Comparison of ENCODE assay signal across 8 mouse cellular contexts in the genomic region with DNA sequence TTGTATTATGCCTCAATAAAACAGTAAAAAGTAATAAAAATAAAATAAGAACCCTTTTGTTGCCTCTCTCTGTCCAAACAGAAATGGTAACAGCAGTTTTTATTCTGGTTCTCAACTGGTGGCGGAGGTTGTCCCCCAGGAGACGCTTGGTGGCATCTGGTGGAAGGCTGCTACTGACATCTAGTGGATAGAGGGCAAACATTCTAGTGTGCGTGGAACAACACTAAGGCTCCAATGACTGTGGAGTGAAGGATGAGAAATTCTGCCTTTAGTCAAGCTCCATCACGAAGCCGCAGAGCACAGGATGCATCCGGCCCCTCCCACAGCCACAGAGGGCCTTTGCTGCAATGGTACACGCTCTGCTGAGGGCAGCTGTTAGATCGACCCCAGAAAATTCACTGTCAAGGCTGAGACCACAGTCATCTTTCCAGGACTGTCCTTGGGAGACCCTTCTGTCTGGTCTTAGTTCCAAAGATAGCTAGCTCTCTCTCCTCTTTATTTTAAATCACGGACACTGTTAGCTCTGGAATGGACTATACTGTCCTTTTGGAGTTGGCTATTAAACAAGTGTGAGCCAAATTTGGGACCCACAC. TPM values are rescaled to one million over a fixed set of nuclear protein-coding genes. Genes with fewer than 3 reads are reported as not detected.
DNase-seq lines count a peak whose midpoint lies in the region; ATAC-seq and TF ChIP-seq lines count a peak whose summit lies in the region.

No protein-coding gene starts in this region.

- no peaks in the 10 kb centered on the region for H3K4me1 ChIP-seq in forebrain, embryonic 16.5 days (replicated peaks; ENCODE audit: control insufficient read depth, insufficient read depth, low read length)
- no peaks in the 10 kb centered on the region for H3K4me1 ChIP-seq in hindbrain, postnatal 0 days (ENCODE audit: insufficient read depth, low read length)
- H3K4me1 ChIP-seq in small intestine, adult 2 months (ENCODE audit: control insufficient read depth, insufficient read depth, insufficient read length, low read length), result no peaks in the 10 kb centered on the region

- H3K4me2 ChIP-seq in forebrain, embryonic 16.5 days (ENCODE audit: low read length), result no peak overlapping the region
- no peak overlapping the region for H3K4me2 ChIP-seq in hindbrain, postnatal 0 days (ENCODE audit: low read depth, low read length)

- no peak for TF ChIP-seq POLR2A in small intestine, adult 2 months (IDR thresholded peaks at IDR 0.05; ENCODE audit: low read depth, low read length)

- H3K9me3 ChIP-seq in forebrain, embryonic 16.5 days (ENCODE audit: control insufficient read depth, low read length), result no peaks in the 10 kb centered on the region
- no peaks in the 10 kb centered on the region for H3K9me3 ChIP-seq in hindbrain, postnatal 0 days (ENCODE audit: low read length)

- H3K9ac ChIP-seq in forebrain, embryonic 16.5 days (replicated peaks; ENCODE audit: low read depth, low read length), result 0 out of 2 replicates have a peak overlapping the region, but pooled peaks have one; percentile 22
- H3K9ac ChIP-seq in hindbrain, postnatal 0 days (replicated peaks; ENCODE audit: low read length), result no peak overlapping the region

- intact Hi-C loops in heart, postnatal 25 days (cut with DNase I), result loop anchor here (5.0 to 10.0 kb wide), 2 partner anchors 65 to 133 kb away; no protein-coding TSS in a partner anchor

- no peaks in the 10 kb centered on the region for H3K36me3 ChIP-seq in forebrain, embryonic 16.5 days (ENCODE audit: control insufficient read depth, insufficient read depth)
- H3K36me3 ChIP-seq in hindbrain, postnatal 0 days (ENCODE audit: insufficient read depth, low read length), result no peaks in the 10 kb centered on the region
- no peaks in the 10 kb centered on the region for H3K36me3 ChIP-seq in small intestine, adult 2 months (ENCODE audit: control insufficient read depth, insufficient read depth, low read length)

- WGBS in forebrain, embryonic 16.5 days, result 30% methylated on average over 9 of the region's 9 CpGs
- 17% methylated on average over 9 of the region's 9 CpGs for WGBS in hindbrain, postnatal 0 days
- WGBS in small intestine, adult 2 months, result 19% methylated on average over 9 of the region's 9 CpGs

- peak; percentile 91 for TF ChIP-seq CTCF in hindbrain, postnatal 0 days (IDR thresholded peaks at IDR 0.05; ENCODE audit: low read depth)
- peak; percentile 80; the same call in 1 of the 2 replicates for TF ChIP-seq CTCF in small intestine, adult 2 months (IDR thresholded peaks at IDR 0.05; ENCODE audit: extremely low read depth, insufficient read length, insufficient replicate concordance, low read depth, low read length)

- ATAC-seq in forebrain, embryonic 16.5 days, result peak; percentile 87
- ATAC-seq in hindbrain, postnatal 0 days, result peak; percentile 87

- H3K27me3 ChIP-seq in forebrain, embryonic 16.5 days (replicated peaks; ENCODE audit: control insufficient read depth, insufficient read depth, low read length), result no peaks in the 10 kb centered on the region
- H3K27me3 ChIP-seq in hindbrain, postnatal 0 days (ENCODE audit: insufficient read depth, low read length), result no peaks in the 10 kb centered on the region
- H3K27me3 ChIP-seq in small intestine, adult 2 months (ENCODE audit: control insufficient read depth, insufficient read depth, low read length), result no peaks in the 10 kb centered on the region

- peak; percentile 51 to 59 for DNase-seq in heart, adult 18-20 months
- DNase-seq in heart, postnatal 25 days (ENCODE audit: low spot score), result no peak
- DNase-seq in cerebellum, adult 11 months, result peak; percentile 48
- DNase-seq in hindbrain, postnatal 0 days (ENCODE audit: low spot score), result peak; percentile 87
- DNase-seq in left cerebral cortex, adult 18-20 months (ENCODE audit: low spot score in 2 of 2), result peak; percentile 39 to 60
- peak; percentile 60 for DNase-seq in mesoderm, embryonic 11.5 days (ENCODE audit: low read depth, low spot score)

- no peak overlapping the region for H3K27ac ChIP-seq in forebrain, embryonic 16.5 days (ENCODE audit: low read length)
- no peak overlapping the region for H3K27ac ChIP-seq in hindbrain, postnatal 0 days
- no peak overlapping the region for H3K27ac ChIP-seq in small intestine, adult 2 months (ENCODE audit: insufficient read depth, low read depth, low read length)

- H3K4me3 ChIP-seq in forebrain, embryonic 16.5 days (replicated peaks; ENCODE audit: low read length), result no peak overlapping the region
- H3K4me3 ChIP-seq in hindbrain, postnatal 0 days (ENCODE audit: low read length), result no peak overlapping the region
- no peak overlapping the region for H3K4me3 ChIP-seq in small intestine, adult 2 months (ENCODE audit: low read depth, low read length)

RNA-seq across cellular contexts. Expression of a gene that starts 11.6 kb away (rescaled TPM):
- total RNA-seq in heart, adult 18-20 months (2021), result not detected
- not detected for total RNA-seq in heart, postnatal 25 days (2021)
- polyA plus RNA-seq in forebrain, embryonic 16.5 days (2015; fragmentation: Nextera tagmentation; extraction: Ambion mirVana), result not detected in 2 replicates
- total RNA-seq in hindbrain, postnatal 0 days (2014; rRNA removed), result not detected in 2 replicates
- polyA plus RNA-seq in hindbrain, postnatal 0 days (2015; fragmentation: Nextera tagmentation; extraction: Ambion mirVana), result not detected in 2 replicates
- total RNA-seq in left cerebral cortex, adult 18-20 months (2021), result not detected
- not detected in 2 replicates for polyA plus RNA-seq in small intestine, adult 2 months (2012; rRNA removed)

RNA-seq across cellular contexts. Expression of a gene that starts 16.8 kb away (rescaled TPM):
- total RNA-seq in heart, adult 18-20 months (2021), result not detected
- not detected for total RNA-seq in heart, postnatal 25 days (2021)
- polyA plus RNA-seq in forebrain, embryonic 16.5 days (2015; fragmentation: Nextera tagmentation; extraction: Ambion mirVana), result not detected in 2 replicates
- total RNA-seq in hindbrain, postnatal 0 days (2014; rRNA removed), result not detected in 2 replicates
- not detected in 2 replicates for polyA plus RNA-seq in hindbrain, postnatal 0 days (2015; fragmentation: Nextera tagmentation; extraction: Ambion mirVana)
- total RNA-seq in left cerebral cortex, adult 18-20 months (2021), result not detected
- 27.6 and 32.2 TPM in 2 replicates for polyA plus RNA-seq in small intestine, adult 2 months (2012; rRNA removed)

RNA-seq across cellular contexts. Expression of a gene that starts 33.0 kb away (rescaled TPM):
- total RNA-seq in heart, adult 18-20 months (2021), result not detected
- not detected for total RNA-seq in heart, postnatal 25 days (2021)
- not detected in 2 replicates for polyA plus RNA-seq in forebrain, embryonic 16.5 days (2015; fragmentation: Nextera tagmentation; extraction: Ambion mirVana)
- not detected in 2 replicates for total RNA-seq in hindbrain, postnatal 0 days (2014; rRNA removed)
- not detected in 2 replicates for polyA plus RNA-seq in hindbrain, postnatal 0 days (2015; fragmentation: Nextera tagmentation; extraction: Ambion mirVana)
- total RNA-seq in left cerebral cortex, adult 18-20 months (2021), result not detected
- not detected in 2 replicates for polyA plus RNA-seq in small intestine, adult 2 months (2012; rRNA removed)

RNA-seq across cellular contexts. Expression of a gene that starts 44.0 kb away (rescaled TPM):
- total RNA-seq in heart, adult 18-20 months (2021), result 100 to 1,000 TPM; 144 to 148 TPM
- 100 to 1,000 TPM; 165 to 176 TPM for total RNA-seq in heart, postnatal 25 days (2021)
- 3.1 and 3.4 TPM in 2 replicates for polyA plus RNA-seq in forebrain, embryonic 16.5 days (2015; fragmentation: Nextera tagmentation; extraction: Ambion mirVana)
- total RNA-seq in hindbrain, postnatal 0 days (2014; rRNA removed), result 29.0 and 30.6 TPM in 2 replicates
- polyA plus RNA-seq in hindbrain, postnatal 0 days (2015; fragmentation: Nextera tagmentation; extraction: Ambion mirVana), result 15.1 and 16.9 TPM in 2 replicates
- 10 to 100 TPM; 13.5 TPM for total RNA-seq in left cerebral cortex, adult 18-20 months (2021)
- 8.4 and 14.6 TPM in 2 replicates for polyA plus RNA-seq in small intestine, adult 2 months (2012; rRNA removed)

RNA-seq across cellular contexts. Expression of a gene that starts 53.8 kb away (rescaled TPM):
- total RNA-seq in heart, adult 18-20 months (2021), result 100 to 1,000 TPM; 194 to 199 TPM
- 100 to 1,000 TPM; 183 to 185 TPM for total RNA-seq in heart, postnatal 25 days (2021)
- 203 and 221 TPM in 2 replicates for polyA plus RNA-seq in forebrain, embryonic 16.5 days (2015; fragmentation: Nextera tagmentation; extraction: Ambion mirVana)
- total RNA-seq in hindbrain, postnatal 0 days (2014; rRNA removed), result 70.9 and 97.6 TPM in 2 replicates
- 292 and 298 TPM in 2 replicates for polyA plus RNA-seq in hindbrain, postnatal 0 days (2015; fragmentation: Nextera tagmentation; extraction: Ambion mirVana)
- total RNA-seq in left cerebral cortex, adult 18-20 months (2021), result 10 to 100 TPM; 79.8 to 82.3 TPM
- 88.8 and 147 TPM in 2 replicates for polyA plus RNA-seq in small intestine, adult 2 months (2012; rRNA removed)
